Mouse (Mus musculus) thymus, adult 2 months (tissue): ENCODE data around the gene Pold3. TPM values are rescaled to one million over a fixed set of nuclear protein-coding genes. Genes with fewer than 3 reads are reported as not detected.
A peak's percentile ranks its signal among the peaks of the same experiment; 100 is the strongest.

Experiments
- DNase-seq: peaks from one replicate; pipeline ENCODE4 v3.0.0; 2021
- H3K27ac ChIP-seq: fragments of 200-500 bp; 2 replicates; pipeline ENCODE4 v1.5.1; 2012; ENCODE audit warnings: low read length, control low read depth; ENCODE audit not compliant: control insufficient read depth, insufficient read depth
- H3K27me3 ChIP-seq: fragments of 200-500 bp; 2 replicates; pipeline ENCODE4 v1.6.1; 2012; ENCODE audit warnings: mild to moderate bottlenecking, low read length, moderate library complexity, mixed read lengths; ENCODE audit not compliant: control insufficient read depth, insufficient read depth
- H3K36me3 ChIP-seq: fragments of 200-500 bp; 2 replicates; pipeline ENCODE4 v1.6.1; 2012; ENCODE audit warnings: mild to moderate bottlenecking, low read length, moderate library complexity; ENCODE audit not compliant: control insufficient read depth, insufficient read depth
- H3K4me1 ChIP-seq: fragments of 200-500 bp; replicated peaks from 2 replicates; pipeline ENCODE4 v1.6.1; 2012; ENCODE audit warnings: low read length; ENCODE audit not compliant: control insufficient read depth, insufficient read depth
- H3K4me3 ChIP-seq: fragments of 200-500 bp; 2 replicates; pipeline ENCODE4 v1.5.1; 2012; ENCODE audit warnings: mild to moderate bottlenecking, low read length, control low read depth, moderate library complexity; ENCODE audit not compliant: control insufficient read depth, insufficient read depth
- CTCF ChIP-seq: fragments of 200-500 bp; IDR thresholded peaks from 2 replicates; pipeline ENCODE4 v1.5.1; 2012; ENCODE audit warnings: mild to moderate bottlenecking, control low read depth, low read length, moderate library complexity, borderline replicate concordance; ENCODE audit not compliant: control insufficient read depth, poor library complexity, insufficient read depth; ENCODE audit errors: extremely low read depth
- POLR2A ChIP-seq: fragments of 200-500 bp; IDR thresholded peaks from 2 replicates; pipeline ENCODE4 v1.6.1; 2012; ENCODE audit warnings: mild to moderate bottlenecking, low read length, control low read depth, moderate library complexity; ENCODE audit not compliant: control insufficient read depth, poor library complexity, insufficient read depth; ENCODE audit errors: extremely low read depth
- WGBS: fragments of 180-500 bp; shearing (Covaris S2); methylation state at CpG from one replicate; pipeline ENCODE4 v1.1.7; 2018; 5-methylcytosine and 5-hydroxymethylcytosine counted together
- polyA plus RNA-seq: library from polyadenylated mRNA; depleted of rRNA; stranded (reverse); fragments of >200 nt; gene quantifications from 2 replicates; pipeline ENCODE4 v1.2.3, GENCODE M21; 2012; rRNA removed

The Pold3 gene
- polyA plus RNA-seq, result 21.4 and 22.7 TPM in 2 replicates

- peak within 1 kb of the TSS; percentile 65 for H3K4me3 ChIP-seq
- H3K4me1 ChIP-seq, result peaks cover 4% of the 10 kb centered on the region; the same call in 1 of the 2 replicates
- TF ChIP-seq CTCF (0 out of 2 replicates have a peak, but pooled peaks have one; percentile 42), POLR2A (peak; percentile 45; the same call in 1 of the 2 replicates)
- peak; percentile 100 for DNase-seq
- peak within 1 kb of the TSS; percentile 49; the same call in 1 of the 2 replicates for H3K27ac ChIP-seq
- under 1% methylated on average over 33 of the region's 33 CpGs for WGBS
- peaks cover 10% of the 10 kb centered on the region; the same call in 1 of the 2 replicates for H3K36me3 ChIP-seq
- H3K27me3 ChIP-seq, result no peaks in the 10 kb centered on the region
These were observed at the start of gene Pold3 for GRCm38 (mm10) chr7:100121376-100121789. Gene Pold3, minus strand, starts transcription at chr7:100121565.

GRCm38 (mm10) chr7:100170756-100171155 is 49.4 kb upstream of the Pold3 start:
- no peaks in the 10 kb centered on the region for H3K36me3 ChIP-seq
- WGBS, result 48% methylated on average over 4 of the region's 4 CpGs
- H3K27ac ChIP-seq, result no peak overlapping the region
- no peaks in the 10 kb centered on the region for H3K27me3 ChIP-seq
- TF ChIP-seq CTCF (no peak), POLR2A (no peak)
- H3K4me3 ChIP-seq, result no peak overlapping the region
- no peak for DNase-seq
- H3K4me1 ChIP-seq, result no peaks in the 10 kb centered on the region

- H3K36me3 ChIP-seq, result no peaks in the 10 kb centered on the region
- TF ChIP-seq CTCF (no peak), POLR2A (no peak)
- H3K27me3 ChIP-seq, result no peaks in the 10 kb centered on the region
- H3K4me1 ChIP-seq, result no peaks in the 10 kb centered on the region
- H3K4me3 ChIP-seq, result no peak overlapping the region
- no peak overlapping the region for H3K27ac ChIP-seq
- no peak for DNase-seq
- 90% methylated on average over 11 of the region's 11 CpGs for whole genome bisulfite sequencing
These were observed 47.3 kb upstream of the Pold3 start for GRCm38 (mm10) chr7:100168654-100169053.

- Histone ChIP-seq H3K27ac (no peak overlapping the region), H3K27me3 (no peaks in the 10 kb centered on the region), H3K4me1 (peaks cover 5% of the 10 kb centered on the region), H3K4me3 (no peak overlapping the region), H3K36me3 (no peaks in the 10 kb centered on the region)
- DNase-seq, result no peak
- TF ChIP-seq CTCF (no peak), POLR2A (no peak)
- WGBS, result 79% methylated on average over 4 of the region's 4 CpGs
These were observed 42.1 kb upstream of the Pold3 start for GRCm38 (mm10) chr7:100163506-100163905.

- peak overlapping the region; percentile 86; the same call in 1 of the 2 replicates for H3K4me3 ChIP-seq
- H3K27ac ChIP-seq, result no peak overlapping the region
- no peak for TF ChIP-seq CTCF
- no peak for TF ChIP-seq POLR2A
- H3K36me3 ChIP-seq, result no peaks in the 10 kb centered on the region
- no peaks in the 10 kb centered on the region for H3K27me3 ChIP-seq
- no peak for DNase-seq
- 68% methylated on average over 7 of the region's 7 CpGs for WGBS
- peaks cover 5% of the 10 kb centered on the region for H3K4me1 ChIP-seq
These were observed 38.6 kb upstream of the Pold3 start for GRCm38 (mm10) chr7:100160006-100160405.

GRCm38 (mm10) chr7:100159105-100159841 is 37.9 kb upstream of the Pold3 start, which contains the start of gene Lipt2:
Gene Lipt2, plus strand, starts transcription at chr7:100159277.
- no peaks in the 10 kb centered on the region for H3K27me3 ChIP-seq
- peak; percentile 84 for DNase-seq
- under 1% methylated on average over 78 of the region's 78 CpGs for WGBS

More at GRCm38 (mm10) chr7:100159105-100159841, 37.9 kb upstream of the Pold3 start, which contains the start of gene Lipt2:
- Histone ChIP-seq H3K36me3 (no peaks in the 10 kb centered on the region), H3K27ac (no peak within 1 kb of the TSS), H3K4me1 (peaks cover 5% of the 10 kb centered on the region), H3K4me3 (peak within 1 kb of the TSS; percentile 86)
- TF ChIP-seq POLR2A (no peak; the same call in 1 of the 2 replicates), CTCF (peak; percentile 33; the same call in 1 of the 2 replicates)
